Mouse (Mus musculus): ENCODE results near the gene Dbnl. TPM values are rescaled to one million over a fixed set of nuclear protein-coding genes. Genes with fewer than 3 reads are reported as not detected.

Dbnl gene
- polyA plus RNA-seq, 1 experiment: 52.5 TPM

DNA sequence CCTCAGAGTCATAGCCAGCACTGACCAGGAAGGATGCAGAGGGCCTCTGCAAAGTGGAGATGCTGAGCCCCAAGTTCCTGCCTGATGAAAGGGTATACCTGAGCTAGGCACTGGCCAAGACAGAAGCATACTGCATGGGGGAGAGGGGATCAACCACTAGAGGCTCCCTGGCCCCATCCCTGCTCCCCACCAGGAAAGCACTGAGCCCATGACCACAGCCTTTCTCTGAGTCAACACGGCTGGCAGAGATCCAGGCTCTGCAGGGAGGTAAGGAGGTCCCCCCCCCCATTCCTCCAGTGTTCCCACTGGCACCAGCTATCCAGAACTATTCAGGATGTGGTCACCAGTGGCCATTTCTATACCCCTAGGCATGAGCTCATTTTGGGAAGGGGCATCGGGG lies 61.0 kb downstream of the Dbnl start:
- H3K36me3 ChIP-seq (ENCODE audit: control insufficient read depth, insufficient read depth, low read length): no peaks in the 10 kb centered on the region
- H3K4me1 ChIP-seq (ENCODE audit: control insufficient read depth, insufficient read depth, low read length): peaks cover 12% of the 10 kb centered on the region
- no peak for DNase-seq
- TF ChIP-seq POLR2A (IDR thresholded peaks at IDR 0.05; ENCODE audit: low read depth, low read length): no peak
- TF ChIP-seq CTCF (conservative IDR thresholded peaks at IDR 0.05; ENCODE audit: insufficient read depth, insufficient read length, low read depth, low read length): no peak
- 59% methylated on average over 2 of the region's 2 CpGs for WGBS
- no peaks in the 10 kb centered on the region for H3K27me3 ChIP-seq (replicated peaks; ENCODE audit: control insufficient read depth, insufficient read depth, low read length)
- H3K4me3 ChIP-seq (ENCODE audit: insufficient read depth, low read depth, low read length): no peak overlapping the region
- H3K27ac ChIP-seq (ENCODE audit: insufficient read depth, low read depth, low read length): no peak overlapping the region

- 73% methylated on average over 5 of the region's 5 CpGs for WGBS
- no peak overlapping the region for H3K27ac ChIP-seq (ENCODE audit: insufficient read depth, low read depth, low read length)
- H3K4me3 ChIP-seq (ENCODE audit: insufficient read depth, low read depth, low read length): no peak overlapping the region
- TF ChIP-seq CTCF (conservative IDR thresholded peaks at IDR 0.05; ENCODE audit: insufficient read depth, insufficient read length, low read depth, low read length) (no peak), POLR2A (IDR thresholded peaks at IDR 0.05; ENCODE audit: low read depth, low read length) (no peak)
- H3K36me3 ChIP-seq (ENCODE audit: control insufficient read depth, insufficient read depth, low read length): no peaks in the 10 kb centered on the region
- no peaks in the 10 kb centered on the region for H3K27me3 ChIP-seq (replicated peaks; ENCODE audit: control insufficient read depth, insufficient read depth, low read length)
- no peak for DNase-seq
- H3K4me1 ChIP-seq (ENCODE audit: control insufficient read depth, insufficient read depth, low read length): peaks cover 12% of the 10 kb centered on the region
These were observed 62.2 kb downstream of the Dbnl start for GRCm38 (mm10) chr11:5850452-5850851.

Other genes with a start within 250 kb of the Dbnl start
- 7.8 and 9.4 TPM in 2 replicates for gene Ccdc117, start 246.3 kb upstream of the Dbnl start, polyA plus RNA-seq (2012; rRNA removed)
- gene Ankrd36, start 218.8 kb upstream of the Dbnl start, polyA plus RNA-seq (2012; rRNA removed): 0.03 and 0.10 TPM in 2 replicates
- gene Mrps24, start 72.8 kb upstream of the Dbnl start, polyA plus RNA-seq (2012; rRNA removed): 272 and 323 TPM in 2 replicates
- 31.5 and 32.2 TPM in 2 replicates for gene Urgcp, start 26.1 kb upstream of the Dbnl start, polyA plus RNA-seq (2012; rRNA removed)
- 113 and 157 TPM in 2 replicates for gene Pgam2, start 15.2 kb downstream of the Dbnl start, polyA plus RNA-seq (2012; rRNA removed)
- 14.7 and 19.5 TPM in 2 replicates for gene Polm, start 49.5 kb downstream of the Dbnl start, polyA plus RNA-seq (2012; rRNA removed)
- gene Aebp1, start 73.5 kb downstream of the Dbnl start, polyA plus RNA-seq (2012; rRNA removed): 91.4 and 96.7 TPM in 2 replicates
- 50.2 and 70.7 TPM in 2 replicates for gene Pold2, start 89.8 kb downstream of the Dbnl start, polyA plus RNA-seq (2012; rRNA removed)
- gene Myl7, start 110.3 kb downstream of the Dbnl start, polyA plus RNA-seq (2012; rRNA removed): 5.1 and 5.3 TPM in 2 replicates
- 0.16 and 0.43 TPM in 2 replicates for gene Gck, start 161.6 kb downstream of the Dbnl start, polyA plus RNA-seq (2012; rRNA removed)
- gene Ykt6, start 167.2 kb downstream of the Dbnl start, polyA plus RNA-seq (2012; rRNA removed): 54.1 and 60.4 TPM in 2 replicates

Data from kidney, adult 2 months (tissue).